Mouse (Mus musculus): ENCODE measurements around the gene Dnase1l2.

Dnase1l2 gene

GRCm38 (mm10) chr17:24442632-24443155 lies at the start of gene Dnase1l2:
TSS of gene Dnase1l2 (minus strand) at chr17:24443105.
- no peak for DNase-seq (ENCODE audit: low spot score)

GRCm38 (mm10) chr17:24490399-24490798 lies 47.5 kb upstream of the Dnase1l2 start:
- no peak for DNase-seq (ENCODE audit: low spot score)

GRCm38 (mm10) chr17:24489265-24490030 lies 46.5 kb upstream of the Dnase1l2 start:
- DNase-seq (ENCODE audit: low spot score) = no peak

GRCm38 (mm10) chr17:24488662-24489264 lies 45.9 kb upstream of the Dnase1l2 start:
- DNase-seq (ENCODE audit: low spot score) = no peak

GRCm38 (mm10) chr17:24488186-24488661 lies 45.3 kb upstream of the Dnase1l2 start, which contains the start of gene Caskin1:
TSS of gene Caskin1 (plus strand) at chr17:24488601.
- no peak for DNase-seq (ENCODE audit: low spot score)

GRCm38 (mm10) chr17:24485090-24485860 lies 42.4 kb upstream of the Dnase1l2 start:
- DNase-seq (ENCODE audit: low spot score) = no peak

- no peak for DNase-seq (ENCODE audit: low spot score)
These were observed 40.6 kb upstream of the Dnase1l2 start for GRCm38 (mm10) chr17:24483495-24483894.

- DNase-seq (ENCODE audit: low spot score) = no peak
These were observed 38.3 kb upstream of the Dnase1l2 start for GRCm38 (mm10) chr17:24481027-24481815.

GRCm38 (mm10) chr17:24480201-24480826 lies 37.4 kb upstream of the Dnase1l2 start:
- DNase-seq (ENCODE audit: low spot score) = no peak

GRCm38 (mm10) chr17:24479431-24479830 lies 36.5 kb upstream of the Dnase1l2 start:
- no peak for DNase-seq (ENCODE audit: low spot score)

- DNase-seq (ENCODE audit: low spot score) = peak; percentile 98
These were observed 35.9 kb upstream of the Dnase1l2 start, which contains the start of gene Mlst8 for GRCm38 (mm10) chr17:24478663-24479380. TSS of gene Mlst8 (minus strand) at chr17:24479078.

GRCm38 (mm10) chr17:24477985-24478600 lies 35.2 kb upstream of the Dnase1l2 start:
- DNase-seq (ENCODE audit: low spot score) = no peak

GRCm38 (mm10) chr17:24477053-24477984 lies 34.4 kb upstream of the Dnase1l2 start:
- no peak for DNase-seq (ENCODE audit: low spot score)

- DNase-seq (ENCODE audit: low spot score) = no peak
These were observed 33.3 kb upstream of the Dnase1l2 start for GRCm38 (mm10) chr17:24476022-24476776.

GRCm38 (mm10) chr17:24475586-24475985 lies 32.7 kb upstream of the Dnase1l2 start:
- no peak for DNase-seq (ENCODE audit: low spot score)

GRCm38 (mm10) chr17:24474557-24474956 lies 31.7 kb upstream of the Dnase1l2 start:
- DNase-seq (ENCODE audit: low spot score) = peak; percentile 72

GRCm38 (mm10) chr17:24473612-24474275 lies 30.8 kb upstream of the Dnase1l2 start, which contains the start of gene Bricd5:
TSS of gene Bricd5 (plus strand) at chr17:24473884.
- DNase-seq (ENCODE audit: low spot score) = no peak
